Mouse (Mus musculus) lung, postnatal 0 days (tissue): ENCODE data around the gene 2610044O15Rik8. TPM values are rescaled to one million over a fixed set of nuclear protein-coding genes. Genes with fewer than 3 reads are reported as not detected.
"Not testable (repeated sequence)": the region's sequence is repeated elsewhere in the genome, so short reads cannot be mapped to it uniquely, and the experiment has no call there.

Experiments
- ATAC-seq: fragments of 200-750 bp; cut with Nextera tagmentation; 2 replicates; pipeline ENCODE4 v1.8.0; 2017; ENCODE audit warnings: moderate library complexity
- DNase-seq: peaks from one replicate; pipeline ENCODE4 v3.0.0-alpha.2; 2016; ENCODE audit warnings: low spot score
- H3K27ac ChIP-seq: fragments of 300-500 bp; sonication (generic); 2 replicates; pipeline ENCODE4 v1.5.1; 2014; ENCODE audit warnings: antibody characterized with exemption, mild to moderate bottlenecking, low read length, mixed read lengths
- H3K27me3 ChIP-seq: fragments of 300-500 bp; sonication (generic); replicated peaks from 2 replicates; pipeline ENCODE4 v1.6.1; 2014; ENCODE audit warnings: low read length, mixed read lengths; ENCODE audit not compliant: insufficient read depth
- H3K36me3 ChIP-seq: fragments of 300-500 bp; sonication (generic); 2 replicates; pipeline ENCODE4 v1.6.1; 2014; ENCODE audit warnings: low read length, mixed read lengths; ENCODE audit not compliant: insufficient read depth
- H3K4me1 ChIP-seq: fragments of 300-500 bp; sonication (generic); 2 replicates; pipeline ENCODE4 v1.6.1; 2014; ENCODE audit warnings: antibody characterized with exemption, low read depth, low read length, mixed read lengths; ENCODE audit not compliant: insufficient read depth
- H3K4me2 ChIP-seq: fragments of 300-500 bp; sonication (generic); replicated peaks from 2 replicates; pipeline ENCODE4 v1.6.1; 2014; ENCODE audit warnings: low read depth, mild to moderate bottlenecking, low read length, moderate library complexity, mixed read lengths
- H3K4me3 ChIP-seq: fragments of 300-500 bp; sonication (generic); 2 replicates; pipeline ENCODE4 v1.5.1; 2014; ENCODE audit warnings: low read depth, low read length
- H3K9ac ChIP-seq: fragments of 300-500 bp; sonication (generic); replicated peaks from 2 replicates; pipeline ENCODE4 v1.6.1; 2014; ENCODE audit warnings: low read depth, mild to moderate bottlenecking
- H3K9me3 ChIP-seq: fragments of 300-500 bp; sonication (generic); 2 replicates; pipeline ENCODE4 v1.6.1; 2016; ENCODE audit warnings: low read length, mixed read lengths
- CTCF ChIP-seq: IDR thresholded peaks from 2 replicates; pipeline ENCODE4 v1.5.1; 2016; ENCODE audit warnings: antibody characterized with exemption, mild to moderate bottlenecking
- EP300 ChIP-seq: IDR thresholded peaks from 2 replicates; pipeline ENCODE4 v1.6.1; 2016; ENCODE audit warnings: antibody characterized with exemption, mild to moderate bottlenecking, control low read depth
- WGBS: fragments of 180-500 bp; shearing (Covaris S2); extraction: QIAGEN DNeasy Blood & Tissue Kit; methylation state at CpG from one replicate; pipeline ENCODE4 v1.1.7; 2014; 5-methylcytosine and 5-hydroxymethylcytosine counted together
- polyA plus RNA-seq: library from polyadenylated mRNA; unstranded; fragments of >200 nt; fragmentation: Nextera tagmentation; extraction: Ambion mirVana; gene quantifications from 2 replicates; pipeline ENCODE4 v1.2.1, GENCODE M21; 2015

2610044O15Rik8 gene
- polyA plus RNA-seq = 20.6 and 21.8 TPM in 2 replicates

GRCm38 (mm10) chr8:129234027-129234733 lies at the start of gene 2610044O15Rik8:
Gene 2610044O15Rik8 (minus strand): TSS chr8:129234406.
- peak; percentile 99 for ATAC-seq
- H3K27me3 ChIP-seq = no peaks in the 10 kb centered on the region
- H3K4me2 ChIP-seq = peak within 1 kb of the TSS; percentile 61
- H3K4me3 ChIP-seq = peak within 1 kb of the TSS; percentile 54
- H3K9ac ChIP-seq = peak within 1 kb of the TSS; percentile 52
- H3K36me3 ChIP-seq = no peaks in the 10 kb centered on the region
- no peaks in the 10 kb centered on the region for H3K9me3 ChIP-seq
- peak; percentile 96 for DNase-seq
- peak within 1 kb of the TSS; percentile 90 for H3K27ac ChIP-seq
- no peak for TF ChIP-seq CTCF
- TF ChIP-seq EP300 = peak; percentile 60; the same call in 1 of the 2 replicates
- WGBS = 0% methylated on average over 18 of the region's 18 CpGs
- H3K4me1 ChIP-seq = no peaks in the 10 kb centered on the region; the same call in 1 of the 2 replicates

GRCm38 (mm10) chr8:129265918-129266317 lies 31.7 kb upstream of the 2610044O15Rik8 start:
- H3K4me2 ChIP-seq = no peak overlapping the region

GRCm38 (mm10) chr8:129264296-129264695 lies 30.1 kb upstream of the 2610044O15Rik8 start:
- ATAC-seq (no peak), DNase-seq (no peak)
- Histone ChIP-seq H3K27ac (no peak overlapping the region), H3K4me3 (no peak overlapping the region), H3K27me3 (no peaks in the 10 kb centered on the region), H3K36me3 (no peaks in the 10 kb centered on the region), H3K4me2 (0 out of 2 replicates have a peak overlapping the region, but pooled peaks have one; percentile 62), H3K9me3 (no peaks in the 10 kb centered on the region), H3K9ac (no peak overlapping the region), H3K4me1 (no peaks in the 10 kb centered on the region)
- WGBS = 61% methylated on average over 2 of the region's 2 CpGs
- no peak for TF ChIP-seq EP300
- no peak for TF ChIP-seq CTCF

More at GRCm38 (mm10) chr8:129265918-129266317, 31.7 kb upstream of the 2610044O15Rik8 start:
- H3K9ac ChIP-seq = no peak overlapping the region
- H3K27ac ChIP-seq = no peak overlapping the region
- ATAC-seq (peak; percentile 0; the same call in 1 of the 2 replicates), DNase-seq (no peak)
- H3K36me3 ChIP-seq = no peaks in the 10 kb centered on the region
- H3K4me3 ChIP-seq = no peak overlapping the region
- no peaks in the 10 kb centered on the region for H3K4me1 ChIP-seq
- 48% methylated on average over 1 of the region's 1 CpGs for WGBS
- no peaks in the 10 kb centered on the region for H3K9me3 ChIP-seq
- TF ChIP-seq CTCF (no peak), EP300 (no peak)
- H3K27me3 ChIP-seq = no peaks in the 10 kb centered on the region

GRCm38 (mm10) chr8:129263211-129263927 lies 29.2 kb upstream of the 2610044O15Rik8 start:
- H3K36me3 ChIP-seq, H3K9me3 ChIP-seq, H3K4me1 ChIP-seq, H3K27ac ChIP-seq, H3K27me3 ChIP-seq: not testable (repeated sequence)
- DNase-seq (peak; percentile 69), ATAC-seq (peak; percentile 96)
- peak overlapping the region; percentile 62 for H3K4me2 ChIP-seq
- H3K9ac ChIP-seq = 0 out of 2 replicates have a peak overlapping the region, but pooled peaks have one; percentile 16
- H3K4me3 ChIP-seq = peak overlapping the region; percentile 42
- under 1% methylated on average over 22 of the region's 24 CpGs for WGBS

- no peak for DNase-seq
- Histone ChIP-seq H3K4me1 (no peaks in the 10 kb centered on the region; the same call in 1 of the 2 replicates), H3K36me3 (no peaks in the 10 kb centered on the region), H3K9me3 (no peaks in the 10 kb centered on the region), H3K9ac (peak overlapping the region; percentile 52), H3K27me3 (no peaks in the 10 kb centered on the region), H3K4me2 (peak overlapping the region; percentile 61), H3K27ac (peak overlapping the region; percentile 90), H3K4me3 (peak overlapping the region; percentile 54)
- 2% methylated on average over 9 of the region's 9 CpGs for WGBS
- TF ChIP-seq EP300 (no peak), CTCF (no peak)
- ATAC-seq = no peak
Measured at GRCm38 (mm10) chr8:129233664-129234026, 561 bp downstream of the 2610044O15Rik8 start.

Other genes starting within 250 kb of the 2610044O15Rik8 start
- not detected in 2 replicates for gene Ccdc7a, start 168.9 kb downstream of the 2610044O15Rik8 start, polyA plus RNA-seq
- gene Ccdc7b, start 167.3 kb downstream of the 2610044O15Rik8 start, polyA plus RNA-seq = not detected in 2 replicates
- not detected in 2 replicates for gene Gm10999, start 102.7 kb downstream of the 2610044O15Rik8 start, polyA plus RNA-seq